8 mouse cellular contexts compared by ENCODE assay signal in the genomic region with DNA sequence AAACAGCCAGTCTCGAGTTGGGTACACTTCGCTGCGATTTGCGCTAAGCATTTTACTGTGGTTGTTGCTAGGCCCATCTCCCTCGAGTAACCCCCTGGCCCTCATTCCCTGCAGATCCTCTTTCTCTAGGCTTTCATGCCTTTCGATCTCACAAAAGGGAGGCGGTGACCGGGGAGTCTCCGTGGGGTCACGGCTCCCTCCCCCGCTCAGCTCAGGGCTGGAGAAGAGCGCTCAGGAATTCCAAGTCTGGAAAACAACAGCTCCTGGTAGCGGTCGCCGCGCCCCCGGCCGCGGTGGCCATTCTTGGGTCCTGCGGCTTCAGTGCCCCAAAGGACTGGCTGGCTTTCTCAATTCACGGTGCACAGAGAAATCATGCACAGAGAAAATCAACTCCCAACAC. TPM values are rescaled to one million over a fixed set of nuclear protein-coding genes. Genes with fewer than 3 reads are reported as not detected.
DNase-seq lines count a peak whose midpoint lies in the region; ATAC-seq lines count a peak whose summit lies in the region.

No protein-coding gene starts in this region.

- 1% methylated on average over 21 of the region's 21 CpGs for WGBS in hindbrain, embryonic 15.5 days
- WGBS in midbrain, embryonic 12.5 days = 1% methylated on average over 21 of the region's 21 CpGs

- no peaks in the 10 kb centered on the region for H3K9me3 ChIP-seq in hindbrain, embryonic 15.5 days
- H3K9me3 ChIP-seq in midbrain, embryonic 12.5 days = no peaks in the 10 kb centered on the region

- peak overlapping the region; percentile 99 for H3K27ac ChIP-seq in hindbrain, embryonic 15.5 days (replicated peaks)
- H3K27ac ChIP-seq in midbrain, embryonic 12.5 days (replicated peaks) = peak overlapping the region; percentile 100

- H3K4me1 ChIP-seq in hindbrain, embryonic 15.5 days (replicated peaks) = peaks cover 57% of the 10 kb centered on the region
- H3K4me1 ChIP-seq in midbrain, embryonic 12.5 days = peaks cover 63% of the 10 kb centered on the region

- H3K36me3 ChIP-seq in hindbrain, embryonic 15.5 days = no peaks in the 10 kb centered on the region
- no peaks in the 10 kb centered on the region for H3K36me3 ChIP-seq in midbrain, embryonic 12.5 days

- no peak for ATAC-seq in hindbrain, embryonic 15.5 days (ENCODE audit: low FRiP score, low read depth)
- ATAC-seq in midbrain, embryonic 12.5 days (ENCODE audit: low FRiP score, low read depth) = peak; percentile 16; the same call in 1 of the 2 replicates
- no peak for ATAC-seq in erythroid progenitor cell, adult 5-6 weeks (replicated peaks; ENCODE audit: low FRiP score, poor library complexity, severe bottlenecking)

- H3K9ac ChIP-seq in hindbrain, embryonic 15.5 days = peak overlapping the region; percentile 98
- H3K9ac ChIP-seq in midbrain, embryonic 12.5 days (replicated peaks) = peak overlapping the region; percentile 99

- peak; percentile 54 to 62 for DNase-seq in cerebellum, postnatal 14 days
- DNase-seq in cerebellum, adult 11 months = no peak
- peak; percentile 54 to 62 for DNase-seq in urinary bladder, postnatal 4 days (ENCODE audit: low spot score in 2 of 2)
- no peak for DNase-seq in urinary bladder, postnatal 36 days (ENCODE audit: low spot score in 2 of 2)
- DNase-seq in frontal cortex, adult 2 months (ENCODE audit: extremely low spot score in 1 of 2, low spot score in 1 of 2) = no peak

- H3K4me3 ChIP-seq in hindbrain, embryonic 15.5 days = peak overlapping the region; percentile 93
- peak overlapping the region; percentile 89 for H3K4me3 ChIP-seq in midbrain, embryonic 12.5 days

- no peaks in the 10 kb centered on the region for H3K27me3 ChIP-seq in hindbrain, embryonic 15.5 days
- H3K27me3 ChIP-seq in midbrain, embryonic 12.5 days = no peaks in the 10 kb centered on the region

- H3K4me2 ChIP-seq in hindbrain, embryonic 15.5 days = peak overlapping the region; percentile 93
- H3K4me2 ChIP-seq in midbrain, embryonic 12.5 days (replicated peaks) = peak overlapping the region; percentile 76

RNA-seq across cellular contexts. Expression of gene Pknox2, which starts 3.0 kb away (rescaled TPM):
- 32.9 and 40.6 TPM in 2 replicates for polyA plus RNA-seq in hindbrain, embryonic 15.5 days (2015; fragmentation: Nextera tagmentation; extraction: Ambion mirVana)
- 32.3 and 33.7 TPM in 2 replicates for polyA plus RNA-seq in midbrain, embryonic 12.5 days (2016; fragmentation: Nextera tagmentation; extraction: Ambion mirVana)
- total RNA-seq in erythroid progenitor cell, adult 5-6 weeks (2015; ENCODE audit: low replicate concordance) = not detected in 2 replicates
- total RNA-seq in erythroid progenitor cell, adult 5-6 weeks (2017; ENCODE audit: low replicate concordance) = 0.13 TPM in 1 of 2 replicates, not detected in the other
- 49.7 and 58.9 TPM in 2 replicates for polyA plus RNA-seq in frontal cortex, adult 2 months (2012; rRNA removed)

Comparison
In these comparisons a context has a peak if more than half of its experiments do, and no peak if none do; other contexts are left out.
1. DNase-seq: peak in cerebellum, postnatal 14 days (2 of 2) and urinary bladder, postnatal 4 days (2 of 2); none in cerebellum, adult 11 months (single experiment), urinary bladder, postnatal 36 days (0 of 2) and frontal cortex, adult 2 months (0 of 2).